Mouse (Mus musculus): ENCODE data around the gene Gpr68. TPM values are rescaled to one million over a fixed set of nuclear protein-coding genes. Genes with fewer than 3 reads are reported as not detected.

The Gpr68 gene
- polyA plus RNA-seq, 1 experiment: 6.0 TPM

DNA sequence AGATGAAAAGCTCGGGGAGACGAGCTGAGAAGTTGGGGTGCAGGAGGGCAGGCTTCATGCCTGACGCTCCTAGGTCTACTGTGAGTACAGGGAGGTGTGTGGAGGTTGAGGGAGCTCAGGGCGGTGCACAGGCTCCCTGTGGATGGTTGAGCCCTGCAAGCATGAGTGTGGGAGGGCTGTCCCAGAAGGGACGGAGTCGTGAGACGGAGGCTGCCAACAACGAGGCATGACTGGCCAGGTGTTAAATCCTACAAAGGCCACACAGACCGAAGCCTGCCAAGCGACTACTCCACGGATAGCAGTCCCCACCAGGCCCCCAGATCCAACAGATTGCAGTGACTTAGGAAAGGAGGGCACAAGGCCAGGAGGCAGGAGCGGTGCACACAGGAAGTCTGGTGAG is 2.7 kb upstream of the Gpr68 start:
- H3K27me3 ChIP-seq (ENCODE audit: control insufficient read depth, insufficient read depth, low read length): peaks cover 7% of the 10 kb centered on the region
- 64% methylated on average over 12 of the region's 12 CpGs for WGBS
- H3K4me1 ChIP-seq (ENCODE audit: control insufficient read depth, insufficient read depth, insufficient read length, low read length): peaks cover 20% of the 10 kb centered on the region
- H3K4me3 ChIP-seq (ENCODE audit: low read depth, low read length): no peak overlapping the region
- TF ChIP-seq CTCF (IDR thresholded peaks at IDR 0.05; ENCODE audit: extremely low read depth, insufficient read length, insufficient replicate concordance, low read depth, low read length): no peak
- TF ChIP-seq POLR2A (IDR thresholded peaks at IDR 0.05; ENCODE audit: low read depth, low read length): no peak
- peaks cover 31% of the 10 kb centered on the region for H3K36me3 ChIP-seq (ENCODE audit: control insufficient read depth, insufficient read depth, low read length)
- H3K27ac ChIP-seq (ENCODE audit: insufficient read depth, low read depth, low read length): no peak overlapping the region

DNA sequence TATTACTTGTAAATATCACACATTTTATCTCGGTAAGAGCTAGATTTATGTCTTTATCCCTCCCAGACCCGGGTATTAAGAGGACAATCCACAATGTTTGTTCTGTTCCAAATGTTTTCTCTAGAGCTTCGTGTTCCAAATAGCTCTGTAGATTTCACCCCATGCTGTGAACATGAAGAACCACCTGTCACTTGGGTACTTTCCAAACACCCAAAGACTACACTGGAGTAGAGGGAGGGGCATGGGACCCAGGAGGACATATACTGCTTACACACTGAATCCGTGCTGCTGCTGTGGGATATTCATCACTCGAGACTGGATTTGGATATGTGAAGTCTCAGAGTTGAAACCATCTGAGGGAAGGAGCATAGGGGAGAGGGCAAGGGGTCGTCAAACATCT is 1.8 kb upstream of the Gpr68 start:
- no peak overlapping the region for H3K4me3 ChIP-seq (ENCODE audit: low read depth, low read length)
- H3K27ac ChIP-seq (ENCODE audit: insufficient read depth, low read depth, low read length): no peak overlapping the region
- peaks cover 7% of the 10 kb centered on the region for H3K27me3 ChIP-seq (ENCODE audit: control insufficient read depth, insufficient read depth, low read length)
- TF ChIP-seq CTCF (IDR thresholded peaks at IDR 0.05; ENCODE audit: extremely low read depth, insufficient read length, insufficient replicate concordance, low read depth, low read length) (no peak), POLR2A (IDR thresholded peaks at IDR 0.05; ENCODE audit: low read depth, low read length) (no peak)
- H3K36me3 ChIP-seq (ENCODE audit: control insufficient read depth, insufficient read depth, low read length): peaks cover 23% of the 10 kb centered on the region
- whole genome bisulfite sequencing: 20% methylated on average over 6 of the region's 6 CpGs
- H3K4me1 ChIP-seq (ENCODE audit: control insufficient read depth, insufficient read depth, insufficient read length, low read length): peaks cover 20% of the 10 kb centered on the region

DNA sequence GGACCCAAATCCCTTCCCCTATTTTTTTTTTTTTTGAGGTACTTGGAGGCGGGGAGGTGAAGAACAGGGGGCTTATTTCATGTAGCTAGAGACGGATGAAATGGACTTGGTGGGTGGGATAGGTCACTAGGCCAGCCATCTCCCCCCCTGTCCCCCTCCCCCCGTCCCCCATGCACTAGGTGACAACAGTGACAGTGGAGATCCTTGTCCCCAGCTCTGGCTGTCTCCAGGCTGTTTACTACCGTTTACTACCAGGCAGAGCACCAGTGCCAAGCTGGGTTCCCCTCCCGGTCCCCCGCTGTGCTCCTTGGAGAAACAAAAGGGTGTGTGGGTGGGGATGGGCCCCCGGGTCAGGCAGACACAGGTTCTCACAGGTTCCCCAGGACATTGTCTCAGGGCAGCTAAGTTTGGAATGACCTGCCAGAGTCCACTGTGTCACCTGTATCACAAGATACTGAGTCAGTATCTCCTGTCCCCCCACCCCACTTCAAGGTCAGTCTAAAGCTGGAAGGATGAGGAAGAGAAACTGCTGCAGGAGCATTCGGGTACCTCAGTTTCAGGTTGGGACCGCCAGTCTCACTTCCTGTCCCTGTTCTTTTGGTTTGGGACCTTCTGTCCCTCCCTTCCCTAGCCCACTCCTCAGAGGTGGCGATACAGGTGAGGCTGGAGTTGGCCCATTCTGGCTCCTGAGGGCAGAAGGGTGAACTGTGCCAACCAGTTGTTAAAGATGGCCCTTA is 468 bp upstream of the Gpr68 start:
- Histone ChIP-seq H3K4me1 (ENCODE audit: control insufficient read depth, insufficient read depth, insufficient read length, low read length) (peaks cover 20% of the 10 kb centered on the region), H3K27ac (ENCODE audit: insufficient read depth, low read depth, low read length) (no peak overlapping the region), H3K4me3 (ENCODE audit: low read depth, low read length) (peak overlapping the region; percentile 60; the same call in 1 of the 2 replicates), H3K36me3 (ENCODE audit: control insufficient read depth, insufficient read depth, low read length) (peaks cover 14% of the 10 kb centered on the region), H3K27me3 (ENCODE audit: control insufficient read depth, insufficient read depth, low read length) (peaks cover 7% of the 10 kb centered on the region)
- WGBS: 25% methylated on average over 10 of the region's 10 CpGs
- TF ChIP-seq POLR2A (IDR thresholded peaks at IDR 0.05; ENCODE audit: low read depth, low read length) (no peak), CTCF (IDR thresholded peaks at IDR 0.05; ENCODE audit: extremely low read depth, insufficient read length, insufficient replicate concordance, low read depth, low read length) (no peak)

DNA sequence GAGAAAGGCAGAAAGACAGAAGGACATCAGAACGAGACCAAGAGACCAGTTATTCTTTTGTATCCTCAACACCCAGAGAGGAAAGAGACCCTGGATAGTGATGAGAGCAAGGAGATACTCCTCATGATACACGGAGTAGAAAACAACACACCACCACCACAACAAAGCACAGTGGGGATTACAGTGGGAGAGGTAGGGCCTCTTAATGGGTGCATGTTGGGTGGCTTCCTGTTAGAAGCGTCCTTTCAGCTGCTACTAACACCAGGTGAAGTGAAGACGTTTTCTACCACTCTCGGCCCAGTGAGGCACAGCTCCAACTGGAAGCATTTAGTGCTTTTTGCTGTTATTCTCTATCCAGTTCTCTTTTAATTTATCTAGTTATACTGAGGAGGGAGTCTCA is 1.1 kb downstream of the Gpr68 start:
- TF ChIP-seq CTCF (IDR thresholded peaks at IDR 0.05; ENCODE audit: extremely low read depth, insufficient read length, insufficient replicate concordance, low read depth, low read length) (no peak), POLR2A (IDR thresholded peaks at IDR 0.05; ENCODE audit: low read depth, low read length) (no peak)
- peaks cover 7% of the 10 kb centered on the region for H3K27me3 ChIP-seq (ENCODE audit: control insufficient read depth, insufficient read depth, low read length)
- no peak overlapping the region for H3K27ac ChIP-seq (ENCODE audit: insufficient read depth, low read depth, low read length)
- WGBS: 91% methylated on average over 5 of the region's 5 CpGs
- H3K36me3 ChIP-seq (ENCODE audit: control insufficient read depth, insufficient read depth, low read length): 0 out of 2 replicates have a peak, but pooled peaks cover under 1% of the 10 kb centered on the region
- no peak overlapping the region for H3K4me3 ChIP-seq (ENCODE audit: low read depth, low read length)
- H3K4me1 ChIP-seq (ENCODE audit: control insufficient read depth, insufficient read depth, insufficient read length, low read length): peaks cover 20% of the 10 kb centered on the region

DNA sequence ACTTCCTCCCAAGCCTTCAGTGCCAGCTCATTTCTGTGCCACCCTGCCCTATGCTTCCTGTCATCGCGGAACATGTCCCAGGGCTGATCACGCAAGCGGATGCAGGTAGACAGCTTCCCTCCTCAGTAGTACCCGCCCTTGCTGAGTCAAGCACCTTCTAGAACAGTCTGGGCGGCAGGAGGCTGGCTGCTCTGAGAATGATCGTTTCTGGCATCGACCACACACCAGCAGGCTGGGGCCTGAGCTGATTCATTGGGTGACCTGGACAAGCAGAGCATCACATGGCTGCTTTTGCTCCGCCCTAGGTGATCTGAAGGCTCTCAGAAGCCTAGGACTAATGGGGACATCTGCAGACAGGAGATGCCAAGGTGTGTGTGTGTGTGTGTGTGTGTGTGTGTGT is 4.2 kb downstream of the Gpr68 start:
- Histone ChIP-seq H3K27ac (ENCODE audit: insufficient read depth, low read depth, low read length) (no peak overlapping the region), H3K27me3 (ENCODE audit: control insufficient read depth, insufficient read depth, low read length) (peaks cover 21% of the 10 kb centered on the region), H3K4me3 (ENCODE audit: low read depth, low read length) (no peak overlapping the region), H3K36me3 (ENCODE audit: control insufficient read depth, insufficient read depth, low read length) (no peaks in the 10 kb centered on the region), H3K4me1 (ENCODE audit: control insufficient read depth, insufficient read depth, insufficient read length, low read length) (peaks cover 14% of the 10 kb centered on the region)
- 76% methylated on average over 9 of the region's 9 CpGs for WGBS
- no peak for TF ChIP-seq POLR2A (IDR thresholded peaks at IDR 0.05; ENCODE audit: low read depth, low read length)
- no peak for TF ChIP-seq CTCF (IDR thresholded peaks at IDR 0.05; ENCODE audit: extremely low read depth, insufficient read length, insufficient replicate concordance, low read depth, low read length)

DNA sequence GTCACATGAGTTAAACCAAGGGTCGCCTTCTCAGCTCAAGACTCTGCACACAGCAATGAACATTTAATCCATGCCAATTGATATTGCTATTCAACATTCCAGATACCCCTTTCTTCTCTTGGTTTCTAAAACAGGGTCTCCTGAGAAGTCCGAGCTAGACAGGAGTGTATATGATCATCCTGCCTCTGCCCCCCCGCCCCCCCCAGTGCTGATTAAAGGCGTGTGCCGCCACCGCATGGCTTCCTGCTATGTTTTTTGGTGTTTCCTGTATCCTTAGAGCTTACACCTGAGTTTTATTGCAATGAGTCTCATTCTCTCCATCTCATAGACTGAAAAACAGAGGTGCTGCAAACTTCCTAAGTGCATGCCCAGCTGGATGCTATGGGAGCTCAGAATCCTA is 6.6 kb downstream of the Gpr68 start:
- H3K27ac ChIP-seq (ENCODE audit: insufficient read depth, low read depth, low read length): peak overlapping the region; percentile 46; the same call in 1 of the 2 replicates
- H3K27me3 ChIP-seq (ENCODE audit: control insufficient read depth, insufficient read depth, low read length): peaks cover 21% of the 10 kb centered on the region
- WGBS: 42% methylated on average over 6 of the region's 6 CpGs
- H3K4me3 ChIP-seq (ENCODE audit: low read depth, low read length): no peak overlapping the region
- TF ChIP-seq POLR2A (IDR thresholded peaks at IDR 0.05; ENCODE audit: low read depth, low read length) (no peak), CTCF (IDR thresholded peaks at IDR 0.05; ENCODE audit: extremely low read depth, insufficient read length, insufficient replicate concordance, low read depth, low read length) (no peak)
- H3K36me3 ChIP-seq (ENCODE audit: control insufficient read depth, insufficient read depth, low read length): no peaks in the 10 kb centered on the region
- H3K4me1 ChIP-seq (ENCODE audit: control insufficient read depth, insufficient read depth, insufficient read length, low read length): peaks cover 12% of the 10 kb centered on the region

DNA sequence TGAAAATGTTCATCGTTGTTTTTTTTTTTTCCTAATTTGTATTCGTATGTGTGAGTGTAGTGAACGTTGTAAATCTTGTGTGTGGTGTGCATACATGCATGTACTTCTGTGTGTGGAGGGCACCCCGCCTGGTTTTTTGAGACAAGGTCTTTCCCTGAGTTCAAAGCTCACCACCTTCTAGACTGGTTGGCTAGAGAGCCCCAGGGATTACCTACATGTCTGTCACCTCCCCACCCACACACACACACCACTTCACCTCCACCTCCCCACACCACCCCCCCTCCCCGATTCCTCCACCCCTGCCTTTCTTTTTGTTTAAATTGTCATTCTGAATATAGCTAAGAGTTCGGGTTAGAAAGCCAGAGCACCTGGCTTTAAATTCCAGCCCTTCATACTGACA is 7.1 kb downstream of the Gpr68 start:
- Histone ChIP-seq H3K4me1 (ENCODE audit: control insufficient read depth, insufficient read depth, insufficient read length, low read length) (peaks cover 12% of the 10 kb centered on the region), H3K36me3 (ENCODE audit: control insufficient read depth, insufficient read depth, low read length) (no peaks in the 10 kb centered on the region), H3K4me3 (ENCODE audit: low read depth, low read length) (no peak overlapping the region), H3K27ac (ENCODE audit: insufficient read depth, low read depth, low read length) (peak overlapping the region; percentile 46; the same call in 1 of the 2 replicates), H3K27me3 (ENCODE audit: control insufficient read depth, insufficient read depth, low read length) (peaks cover 21% of the 10 kb centered on the region)
- no peak for TF ChIP-seq CTCF (IDR thresholded peaks at IDR 0.05; ENCODE audit: extremely low read depth, insufficient read length, insufficient replicate concordance, low read depth, low read length)
- TF ChIP-seq POLR2A (IDR thresholded peaks at IDR 0.05; ENCODE audit: low read depth, low read length): no peak
- WGBS: 52% methylated on average over 6 of the region's 6 CpGs
